Mouse (Mus musculus) right cerebral cortex, postnatal 14 days (tissue): ENCODE results near the gene Arv1.

Source experiments
- DNase-seq: peaks from one replicate; pipeline ENCODE4 v3.0.0; 2022

Arv1 gene

GRCm38 (mm10) chr8:124732828-124733227 is 10.9 kb downstream of the Arv1 start:
- no peak for DNase-seq

GRCm38 (mm10) chr8:124735371-124735911 is 13.5 kb downstream of the Arv1 start:
- no peak for DNase-seq

- no peak for DNase-seq
Measured at GRCm38 (mm10) chr8:124739268-124739667, 17.3 kb downstream of the Arv1 start.

GRCm38 (mm10) chr8:124746661-124747060 is 24.7 kb downstream of the Arv1 start:
- DNase-seq, result no peak

- no peak for DNase-seq
Measured at GRCm38 (mm10) chr8:124751191-124751590, 29.3 kb downstream of the Arv1 start.

GRCm38 (mm10) chr8:124751709-124752173 is 29.8 kb downstream of the Arv1 start, which contains the start of gene Fam89a:
Gene Fam89a, minus strand, starts transcription at chr8:124751832.
- no peak for DNase-seq

- DNase-seq, result no peak
Measured at GRCm38 (mm10) chr8:124752325-124752862, 30.5 kb downstream of the Arv1 start.

- no peak for DNase-seq
Measured at GRCm38 (mm10) chr8:124754101-124754791, 32.3 kb downstream of the Arv1 start.

- no peak for DNase-seq
Measured at GRCm38 (mm10) chr8:124754792-124755190, 32.9 kb downstream of the Arv1 start.

GRCm38 (mm10) chr8:124755481-124755880 is 33.5 kb downstream of the Arv1 start:
- no peak for DNase-seq

GRCm38 (mm10) chr8:124756153-124756552 is 34.2 kb downstream of the Arv1 start:
- no peak for DNase-seq

GRCm38 (mm10) chr8:124756601-124757000 is 34.7 kb downstream of the Arv1 start:
- no peak for DNase-seq

GRCm38 (mm10) chr8:124758544-124758943 is 36.6 kb downstream of the Arv1 start:
- no peak for DNase-seq

GRCm38 (mm10) chr8:124763061-124763460 is 41.1 kb downstream of the Arv1 start:
- DNase-seq, result no peak

- DNase-seq, result no peak
Measured at GRCm38 (mm10) chr8:124772389-124772788, 50.5 kb downstream of the Arv1 start.

- peak; percentile 84 for DNase-seq
Measured at GRCm38 (mm10) chr8:124775695-124776094, 53.8 kb downstream of the Arv1 start.

GRCm38 (mm10) chr8:124780236-124780635 is 58.3 kb downstream of the Arv1 start:
- DNase-seq, result no peak

GRCm38 (mm10) chr8:124782431-124782830 is 60.5 kb downstream of the Arv1 start:
- no peak for DNase-seq

- DNase-seq, result no peak
Measured at GRCm38 (mm10) chr8:124783228-124783627, 61.3 kb downstream of the Arv1 start.
